Mouse (Mus musculus) testis, adult 2 months (tissue): ENCODE results near the gene Foxj1. TPM values are rescaled to one million over a fixed set of nuclear protein-coding genes. Genes with fewer than 3 reads are reported as not detected.

ENCODE experiments used
- H3K27ac ChIP-seq: fragments of 200-500 bp; 2 replicates; pipeline ENCODE4 v1.5.1; 2012; ENCODE audit warnings: low read depth, low read length; ENCODE audit not compliant: control insufficient read depth, insufficient read depth
- H3K27me3 ChIP-seq: fragments of 200-500 bp; 2 replicates; pipeline ENCODE4 v1.6.1; 2012; ENCODE audit warnings: mild to moderate bottlenecking, low read length, moderate library complexity; ENCODE audit not compliant: control insufficient read depth, insufficient read depth
- H3K36me3 ChIP-seq: fragments of 200-500 bp; 2 replicates; pipeline ENCODE4 v1.6.1; 2012; ENCODE audit warnings: mild to moderate bottlenecking, low read length; ENCODE audit not compliant: control insufficient read depth, insufficient read depth
- H3K4me1 ChIP-seq: fragments of 200-500 bp; 2 replicates; pipeline ENCODE4 v1.6.1; 2012; ENCODE audit warnings: low read length; ENCODE audit not compliant: control insufficient read depth, insufficient read depth
- H3K4me3 ChIP-seq: fragments of 200-500 bp; 2 replicates; pipeline ENCODE4 v1.5.1; 2012; ENCODE audit warnings: low read depth, mild to moderate bottlenecking, low read length, moderate library complexity, mixed read lengths; ENCODE audit not compliant: control insufficient read depth
- CTCF ChIP-seq: fragments of 200-500 bp; IDR thresholded peaks from 2 replicates; pipeline ENCODE4 v1.5.1; 2012; ENCODE audit warnings: low read depth, mild to moderate bottlenecking, inconsistent platforms, low read length, moderate library complexity; ENCODE audit not compliant: control insufficient read depth, insufficient read depth, insufficient replicate concordance
- POLR2A ChIP-seq: fragments of 200-500 bp; IDR thresholded peaks from 2 replicates; pipeline ENCODE4 v1.6.1; 2012; ENCODE audit warnings: low read depth, mild to moderate bottlenecking, inconsistent platforms, low read length, moderate library complexity; ENCODE audit not compliant: control insufficient read depth
- polyA plus RNA-seq: library from polyadenylated mRNA; depleted of rRNA; stranded (reverse); fragments of >200 nt; gene quantifications from 2 replicates; pipeline ENCODE4 v1.2.3, GENCODE M21; 2012

Gene Foxj1
- polyA plus RNA-seq, 1 experiment, result 75.5 TPM

DNA sequence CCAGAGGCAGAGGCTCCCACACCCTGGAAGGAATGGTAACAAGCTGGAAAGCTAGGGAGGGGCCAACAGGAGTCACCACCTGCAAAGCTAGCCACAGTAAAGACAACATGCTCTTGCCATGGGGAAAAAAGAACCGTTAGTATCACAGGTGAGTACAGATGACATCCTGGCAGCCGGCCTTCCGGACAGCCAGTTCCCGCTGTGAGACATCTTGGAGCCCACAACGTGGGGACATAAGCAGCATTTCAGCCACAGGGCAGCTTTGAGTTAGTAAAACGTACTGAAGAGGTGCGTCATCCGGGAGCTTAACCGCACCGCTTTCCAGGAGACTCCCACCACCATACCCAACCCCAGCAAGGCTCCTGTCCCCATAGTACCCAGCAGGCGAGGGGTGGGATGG is 37.0 kb downstream of the Foxj1 start:
- Histone ChIP-seq H3K4me1 (no peaks in the 10 kb centered on the region; the same call in 1 of the 2 replicates), H3K27me3 (no peaks in the 10 kb centered on the region), H3K27ac (no peak overlapping the region), H3K36me3 (peaks cover 2% of the 10 kb centered on the region), H3K4me3 (no peak overlapping the region)
- TF ChIP-seq POLR2A, result no peak
- TF ChIP-seq CTCF, result no peak

DNA sequence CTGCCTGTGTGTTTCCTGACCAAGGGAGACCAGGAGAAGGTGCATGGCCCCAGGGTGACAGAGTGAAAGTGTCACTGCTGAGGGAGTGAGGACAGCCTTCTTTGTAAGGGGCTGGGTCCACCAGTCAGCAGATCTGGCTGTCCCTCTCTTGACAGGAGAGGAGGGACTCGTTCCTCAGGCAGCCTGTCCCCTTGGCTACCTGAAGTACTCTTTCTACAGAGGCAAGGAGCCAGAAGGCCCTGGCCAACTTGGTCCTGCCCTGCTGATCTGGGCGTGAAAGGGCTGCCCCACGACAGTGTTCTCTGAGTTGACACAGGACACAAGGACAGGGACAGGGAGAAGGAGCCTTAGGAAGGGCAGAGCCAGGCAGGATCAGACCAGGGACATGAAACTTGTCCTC is 38.2 kb downstream of the Foxj1 start:
- Histone ChIP-seq H3K27ac (no peak overlapping the region), H3K27me3 (no peaks in the 10 kb centered on the region), H3K36me3 (peaks cover 2% of the 10 kb centered on the region), H3K4me1 (no peaks in the 10 kb centered on the region; the same call in 1 of the 2 replicates), H3K4me3 (no peak overlapping the region)
- no peak for TF ChIP-seq POLR2A
- no peak for TF ChIP-seq CTCF

DNA sequence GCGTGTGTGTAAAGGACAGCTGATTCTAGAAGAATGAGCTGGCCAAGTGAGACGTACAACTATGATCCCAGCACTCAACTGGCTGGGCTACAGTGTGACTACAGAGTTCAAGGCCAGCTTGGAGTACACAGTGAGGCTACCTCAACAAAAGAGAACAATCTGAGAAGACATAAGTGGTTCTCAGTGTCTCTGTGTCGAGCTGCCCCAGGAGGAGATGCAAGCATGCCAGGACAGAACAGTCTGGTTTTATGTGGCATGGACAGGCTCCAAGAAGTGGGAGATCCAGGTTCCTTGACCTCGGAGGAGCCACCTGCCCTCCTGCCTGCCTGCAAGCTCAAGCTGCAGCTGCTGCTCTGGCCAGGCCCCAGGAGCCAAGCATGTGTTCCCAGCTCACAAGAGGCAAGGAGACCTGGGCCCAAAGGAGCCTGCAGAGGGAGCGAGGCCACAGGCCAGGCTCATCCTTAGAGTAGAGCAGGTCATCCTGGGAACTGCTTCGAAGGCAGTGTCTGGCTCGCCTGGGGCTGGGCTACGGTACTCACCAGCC is 38.9 kb downstream of the Foxj1 start:
- H3K36me3 ChIP-seq, result peaks cover 2% of the 10 kb centered on the region
- no peaks in the 10 kb centered on the region; the same call in 1 of the 2 replicates for H3K4me1 ChIP-seq
- TF ChIP-seq CTCF, result no peak
- no peak for TF ChIP-seq POLR2A
- H3K27ac ChIP-seq, result peak overlapping the region; percentile 7
- no peaks in the 10 kb centered on the region for H3K27me3 ChIP-seq
- no peak overlapping the region for H3K4me3 ChIP-seq

DNA sequence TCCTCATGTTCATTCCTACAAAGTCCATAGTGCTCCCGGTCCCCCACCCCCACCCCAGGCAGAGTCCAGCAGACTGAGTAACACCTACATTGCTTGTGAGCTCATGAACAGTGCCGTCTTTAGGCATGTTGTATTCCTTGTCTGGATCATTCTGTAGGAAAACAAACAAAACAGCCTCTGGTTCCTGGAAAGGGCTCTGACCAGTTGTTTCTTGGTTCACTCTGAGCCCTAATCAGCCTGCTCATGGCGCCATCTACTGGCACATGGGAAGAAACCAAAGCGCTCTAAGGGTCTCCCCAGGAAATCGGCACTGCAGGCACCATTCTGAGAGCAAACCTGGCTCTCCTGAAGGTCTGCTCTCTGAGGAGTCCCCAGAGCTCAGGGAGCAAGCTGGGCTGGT is 40.9 kb downstream of the Foxj1 start:
- TF ChIP-seq CTCF (peak; percentile 35; the same call in 1 of the 2 replicates), POLR2A (no peak)
- no peak overlapping the region for H3K27ac ChIP-seq
- no peak overlapping the region for H3K4me3 ChIP-seq
- H3K27me3 ChIP-seq, result no peaks in the 10 kb centered on the region
- no peaks in the 10 kb centered on the region; the same call in 1 of the 2 replicates for H3K4me1 ChIP-seq
- H3K36me3 ChIP-seq, result peaks cover 1% of the 10 kb centered on the region

DNA sequence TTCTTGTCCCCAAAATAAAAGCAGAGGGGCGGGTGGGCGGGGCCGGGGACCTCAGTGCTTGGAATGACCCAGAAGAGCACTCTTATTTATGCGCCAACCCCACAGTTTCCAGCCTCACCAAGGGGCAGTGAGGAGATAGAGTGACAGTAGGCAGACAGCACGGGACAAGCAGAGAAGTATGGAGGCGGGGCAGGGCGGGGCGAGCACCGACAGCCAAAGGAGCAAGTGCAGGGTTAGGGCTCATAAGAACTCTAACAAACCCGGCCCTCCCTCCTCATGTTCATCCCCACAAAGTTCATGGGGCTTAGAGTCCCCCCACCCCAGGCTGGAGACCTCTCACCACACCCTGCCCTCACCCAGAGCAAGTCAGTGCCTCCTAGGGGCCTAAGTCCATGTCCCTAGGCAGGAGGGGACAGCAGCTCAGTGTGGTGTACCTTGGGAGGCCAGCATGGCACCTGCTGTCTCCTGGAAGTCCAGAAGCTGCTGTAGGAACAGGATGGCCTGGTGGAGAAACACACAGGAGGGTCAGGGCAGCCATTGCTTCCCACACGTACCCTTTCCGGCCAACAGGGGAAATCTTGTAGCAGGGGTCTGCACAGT is 41.6 kb downstream of the Foxj1 start:
- no peak overlapping the region for H3K27ac ChIP-seq
- H3K27me3 ChIP-seq, result no peaks in the 10 kb centered on the region
- TF ChIP-seq CTCF, result no peak
- TF ChIP-seq POLR2A, result no peak
- no peak overlapping the region for H3K4me3 ChIP-seq
- H3K36me3 ChIP-seq, result peaks cover 1% of the 10 kb centered on the region
- H3K4me1 ChIP-seq, result no peaks in the 10 kb centered on the region; the same call in 1 of the 2 replicates

DNA sequence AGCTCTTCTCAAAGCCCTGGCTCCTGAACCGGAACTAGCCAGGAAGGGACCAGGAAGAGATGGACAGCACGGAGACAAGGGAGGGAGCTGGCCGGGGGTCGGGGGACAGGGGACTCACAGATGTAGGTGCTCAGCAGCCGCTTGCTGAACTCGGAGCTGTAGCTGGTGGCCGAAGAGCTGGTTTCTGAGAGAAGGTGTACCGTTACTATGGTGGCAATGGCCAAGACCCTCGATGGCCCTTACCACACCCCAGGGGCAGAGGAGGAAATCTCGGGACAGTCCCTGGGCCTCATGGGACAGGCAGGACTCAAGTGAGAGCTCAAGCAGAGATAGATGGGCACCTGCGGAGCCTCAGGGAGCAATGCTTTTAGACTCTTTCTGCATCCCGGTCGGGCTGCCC is 42.8 kb downstream of the Foxj1 start:
- TF ChIP-seq POLR2A (no peak), CTCF (no peak)
- no peaks in the 10 kb centered on the region; the same call in 1 of the 2 replicates for H3K4me1 ChIP-seq
- no peak overlapping the region for H3K4me3 ChIP-seq
- H3K27ac ChIP-seq, result no peak overlapping the region
- peaks cover 3% of the 10 kb centered on the region for H3K36me3 ChIP-seq
- no peaks in the 10 kb centered on the region for H3K27me3 ChIP-seq

- Histone ChIP-seq H3K36me3 (peaks cover 3% of the 10 kb centered on the region), H3K27me3 (no peaks in the 10 kb centered on the region), H3K4me1 (no peaks in the 10 kb centered on the region), H3K4me3 (no peak overlapping the region), H3K27ac (no peak overlapping the region)
- TF ChIP-seq POLR2A (no peak), CTCF (no peak)
Observed at GRCm38 (mm10) chr11:116290556-116290955, 44.6 kb downstream of the Foxj1 start.
